Mouse (Mus musculus): ENCODE measurements at regions not wholly inside any gene's neighbourhood (a gene's known extent, or its start where the extent isn't known, plus 50 kb on each side); places are given as distances from the start of the nearest gene placed in this dataset.

GRCm38 (mm10) chr12:15704412-15704811, 112.3 kb downstream of the Trib2 start:
- no peak overlapping the region for H3K27ac ChIP-seq (replicated peaks)
- WGBS, result 27% methylated on average over 5 of the region's 5 CpGs
- no peak overlapping the region for H3K4me2 ChIP-seq (replicated peaks; ENCODE audit: low read depth)
- H3K9me3 ChIP-seq (ENCODE audit: control insufficient read depth, low read length), result no peaks in the 10 kb centered on the region
- no peak overlapping the region for H3K4me3 ChIP-seq (ENCODE audit: low read depth, low read length)
- H3K27me3 ChIP-seq (ENCODE audit: control insufficient read depth, insufficient read depth, low read length), result no peaks in the 10 kb centered on the region
- TF ChIP-seq EP300 (optimal IDR thresholded peaks at IDR 0.05), result no peak
- peak; percentile 27; the same call in 1 of the 2 replicates for TF ChIP-seq CTCF (IDR thresholded peaks at IDR 0.05; ENCODE audit: low read depth)
- H3K9ac ChIP-seq (ENCODE audit: low read length), result no peak overlapping the region
- no peaks in the 10 kb centered on the region for H3K36me3 ChIP-seq (ENCODE audit: control insufficient read depth, insufficient read depth, low read length)
- ATAC-seq (ENCODE audit: low FRiP score, low TSS enrichment) (peak; percentile 85; the same call in 1 of the 2 replicates), DNase-seq (ENCODE audit: low spot score) (peak; percentile 46)
- no peaks in the 10 kb centered on the region for H3K4me1 ChIP-seq (replicated peaks; ENCODE audit: control insufficient read depth, insufficient read depth)

- DNase-seq (ENCODE audit: low spot score) (no peak), ATAC-seq (ENCODE audit: low FRiP score, low TSS enrichment) (no peak)
- no peak overlapping the region for H3K4me2 ChIP-seq (replicated peaks; ENCODE audit: low read depth)
- H3K9me3 ChIP-seq (ENCODE audit: control insufficient read depth, low read length), result no peaks in the 10 kb centered on the region
- no peak overlapping the region for H3K9ac ChIP-seq (ENCODE audit: low read length)
- H3K4me1 ChIP-seq (replicated peaks; ENCODE audit: control insufficient read depth, insufficient read depth), result no peaks in the 10 kb centered on the region; the same call in 1 of the 2 replicates
- H3K27ac ChIP-seq (replicated peaks), result no peak overlapping the region
- H3K27me3 ChIP-seq (ENCODE audit: control insufficient read depth, insufficient read depth, low read length), result no peaks in the 10 kb centered on the region
- no peaks in the 10 kb centered on the region for H3K36me3 ChIP-seq (ENCODE audit: control insufficient read depth, insufficient read depth, low read length)
- no peak overlapping the region for H3K4me3 ChIP-seq (ENCODE audit: low read depth, low read length)
- TF ChIP-seq CTCF (IDR thresholded peaks at IDR 0.05; ENCODE audit: low read depth) (no peak), EP300 (optimal IDR thresholded peaks at IDR 0.05) (no peak)
- WGBS, result 94% methylated on average over 1 of the region's 1 CpGs
Measured at GRCm38 (mm10) chr12:15702137-15702536, 114.6 kb downstream of the Trib2 start.

GRCm38 (mm10) chr12:15698829-15699228, 117.9 kb downstream of the Trib2 start:
- H3K27me3 ChIP-seq (ENCODE audit: control insufficient read depth, insufficient read depth, low read length), result no peaks in the 10 kb centered on the region
- no peak overlapping the region for H3K4me2 ChIP-seq (replicated peaks; ENCODE audit: low read depth)
- no peaks in the 10 kb centered on the region for H3K9me3 ChIP-seq (ENCODE audit: control insufficient read depth, low read length)
- WGBS, result 11% methylated on average over 4 of the region's 4 CpGs
- no peak overlapping the region for H3K9ac ChIP-seq (ENCODE audit: low read length)
- H3K4me3 ChIP-seq (ENCODE audit: low read depth, low read length), result no peak overlapping the region
- no peak for ATAC-seq (ENCODE audit: low FRiP score, low TSS enrichment)
- H3K27ac ChIP-seq (replicated peaks), result no peak overlapping the region
- H3K4me1 ChIP-seq (replicated peaks; ENCODE audit: control insufficient read depth, insufficient read depth), result no peaks in the 10 kb centered on the region; the same call in 1 of the 2 replicates
- no peaks in the 10 kb centered on the region for H3K36me3 ChIP-seq (ENCODE audit: control insufficient read depth, insufficient read depth, low read length)
- peak; percentile 13 for DNase-seq (ENCODE audit: low spot score)
- no peak for TF ChIP-seq EP300 (optimal IDR thresholded peaks at IDR 0.05)
- TF ChIP-seq CTCF (IDR thresholded peaks at IDR 0.05; ENCODE audit: low read depth), result no peak

GRCm38 (mm10) chr12:15698042-15698771, 118.5 kb downstream of the Trib2 start:
- no peak overlapping the region for H3K9ac ChIP-seq (ENCODE audit: low read length)
- H3K9me3 ChIP-seq (ENCODE audit: control insufficient read depth, low read length), result no peaks in the 10 kb centered on the region
- no peaks in the 10 kb centered on the region; the same call in 1 of the 2 replicates for H3K4me1 ChIP-seq (replicated peaks; ENCODE audit: control insufficient read depth, insufficient read depth)
- DNase-seq (ENCODE audit: low spot score), result no peak
- H3K27me3 ChIP-seq (ENCODE audit: control insufficient read depth, insufficient read depth, low read length), result no peaks in the 10 kb centered on the region
- H3K27ac ChIP-seq (replicated peaks), result no peak overlapping the region
- no peaks in the 10 kb centered on the region for H3K36me3 ChIP-seq (ENCODE audit: control insufficient read depth, insufficient read depth, low read length)
- no peak overlapping the region for H3K4me2 ChIP-seq (replicated peaks; ENCODE audit: low read depth)
- no peak for ATAC-seq (ENCODE audit: low FRiP score, low TSS enrichment)
- H3K4me3 ChIP-seq (ENCODE audit: low read depth, low read length), result no peak overlapping the region
- WGBS, result 39% methylated on average over 6 of the region's 6 CpGs
- TF ChIP-seq EP300 (optimal IDR thresholded peaks at IDR 0.05), result no peak

GRCm38 (mm10) chr12:15688342-15688741, 128.4 kb downstream of the Trib2 start:
- H3K9ac ChIP-seq (ENCODE audit: low read length), result no peak overlapping the region
- no peaks in the 10 kb centered on the region for H3K27me3 ChIP-seq (ENCODE audit: control insufficient read depth, insufficient read depth, low read length)
- H3K4me3 ChIP-seq (ENCODE audit: low read depth, low read length), result no peak overlapping the region
- 56% methylated on average over 2 of the region's 2 CpGs for WGBS
- no peak overlapping the region for H3K4me2 ChIP-seq (replicated peaks; ENCODE audit: low read depth)
- H3K4me1 ChIP-seq (replicated peaks; ENCODE audit: control insufficient read depth, insufficient read depth), result no peaks in the 10 kb centered on the region
- H3K36me3 ChIP-seq (ENCODE audit: control insufficient read depth, insufficient read depth, low read length), result no peaks in the 10 kb centered on the region
- ATAC-seq (ENCODE audit: low FRiP score, low TSS enrichment) (no peak), DNase-seq (ENCODE audit: low spot score) (no peak)
- no peak overlapping the region for H3K27ac ChIP-seq (replicated peaks)
- no peaks in the 10 kb centered on the region for H3K9me3 ChIP-seq (ENCODE audit: control insufficient read depth, low read length)
- TF ChIP-seq CTCF (IDR thresholded peaks at IDR 0.05; ENCODE audit: low read depth) (no peak), EP300 (optimal IDR thresholded peaks at IDR 0.05) (no peak)

- H3K4me1 ChIP-seq (replicated peaks; ENCODE audit: control insufficient read depth, insufficient read depth), result no peaks in the 10 kb centered on the region
- H3K4me2 ChIP-seq (replicated peaks; ENCODE audit: low read depth), result no peak overlapping the region
- ATAC-seq (ENCODE audit: low FRiP score, low TSS enrichment) (no peak), DNase-seq (ENCODE audit: low spot score) (no peak)
- no peaks in the 10 kb centered on the region for H3K27me3 ChIP-seq (ENCODE audit: control insufficient read depth, insufficient read depth, low read length)
- H3K4me3 ChIP-seq (ENCODE audit: low read depth, low read length), result no peak overlapping the region
- no peak overlapping the region for H3K9ac ChIP-seq (ENCODE audit: low read length)
- TF ChIP-seq CTCF (IDR thresholded peaks at IDR 0.05; ENCODE audit: low read depth) (no peak), EP300 (optimal IDR thresholded peaks at IDR 0.05) (no peak)
- no peaks in the 10 kb centered on the region for H3K9me3 ChIP-seq (ENCODE audit: control insufficient read depth, low read length)
- H3K27ac ChIP-seq (replicated peaks), result no peak overlapping the region
- no peaks in the 10 kb centered on the region for H3K36me3 ChIP-seq (ENCODE audit: control insufficient read depth, insufficient read depth, low read length)
- WGBS, result 36% methylated on average over 5 of the region's 5 CpGs
Measured at GRCm38 (mm10) chr12:15684311-15684710, 132.4 kb downstream of the Trib2 start.
